Mouse (Mus musculus): ENCODE measurements around the gene Fem1b.

The Fem1b gene

DNA sequence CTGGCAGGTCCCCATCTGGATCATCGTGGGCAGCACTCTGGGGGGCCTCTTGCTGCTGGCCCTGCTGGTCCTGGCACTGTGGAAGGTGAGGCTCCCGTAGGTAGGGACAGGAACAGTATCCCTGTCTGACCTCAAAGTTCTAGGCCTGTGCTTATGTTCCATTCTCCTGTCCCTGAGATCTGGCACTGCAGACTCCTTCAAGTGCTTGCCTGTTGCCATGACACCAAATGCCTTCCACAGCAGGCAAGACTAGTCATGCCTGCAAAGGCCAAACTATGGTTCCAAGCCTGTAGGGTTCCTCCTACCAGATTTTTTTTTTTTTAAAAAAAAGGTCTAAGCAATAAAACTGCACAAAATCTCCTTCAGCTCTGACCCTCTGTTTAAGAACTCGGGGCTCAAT is 29.8 kb downstream of the Fem1b start:
- WGBS = 47% methylated on average over 3 of the region's 3 CpGs

DNA sequence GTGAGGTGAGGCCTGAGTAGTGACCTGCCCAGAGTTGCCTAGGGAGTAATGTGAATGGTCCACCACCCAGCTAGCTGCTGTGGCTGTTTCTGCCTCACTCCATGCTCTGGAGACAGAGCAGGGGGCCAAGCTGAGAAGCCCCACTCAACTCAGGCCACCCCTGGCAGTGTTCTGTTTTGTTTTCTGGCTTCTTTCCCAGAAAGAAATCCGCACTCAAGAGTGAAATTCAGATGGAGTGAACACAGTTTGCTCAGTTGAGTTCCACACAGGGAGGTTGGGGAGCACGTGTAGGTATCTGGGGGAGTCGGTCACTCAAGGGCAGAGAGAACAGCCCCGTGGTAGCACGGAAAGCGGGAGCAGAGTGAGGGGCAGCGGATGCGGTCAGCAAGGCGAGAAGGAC is 33.0 kb downstream of the Fem1b start:
- WGBS = 55% methylated on average over 9 of the region's 9 CpGs

- WGBS = 4% methylated on average over 5 of the region's 5 CpGs
These were observed 34.3 kb downstream of the Fem1b start for GRCm38 (mm10) chr9:62777461-62777860.

DNA sequence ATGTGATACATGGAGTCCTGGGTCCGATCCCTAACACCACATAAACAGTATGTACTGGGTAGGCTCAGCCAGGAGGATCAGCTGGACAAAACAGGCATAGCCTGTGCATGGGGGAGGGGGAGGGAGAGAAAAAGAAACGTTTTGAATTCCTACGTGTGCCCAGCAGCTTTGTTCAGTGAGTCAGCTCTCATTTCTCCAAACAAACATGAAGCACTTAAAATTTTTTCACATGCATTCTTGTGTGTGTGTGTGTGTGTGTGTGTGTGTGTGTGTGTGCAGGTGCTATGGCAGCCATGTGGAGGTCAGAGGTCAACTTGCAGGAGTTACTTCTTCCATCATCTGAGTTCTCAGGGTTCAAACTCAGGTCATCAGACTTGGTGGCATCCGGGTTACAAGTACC is 36.3 kb downstream of the Fem1b start:
- WGBS = 62% methylated on average over 4 of the region's 4 CpGs

DNA sequence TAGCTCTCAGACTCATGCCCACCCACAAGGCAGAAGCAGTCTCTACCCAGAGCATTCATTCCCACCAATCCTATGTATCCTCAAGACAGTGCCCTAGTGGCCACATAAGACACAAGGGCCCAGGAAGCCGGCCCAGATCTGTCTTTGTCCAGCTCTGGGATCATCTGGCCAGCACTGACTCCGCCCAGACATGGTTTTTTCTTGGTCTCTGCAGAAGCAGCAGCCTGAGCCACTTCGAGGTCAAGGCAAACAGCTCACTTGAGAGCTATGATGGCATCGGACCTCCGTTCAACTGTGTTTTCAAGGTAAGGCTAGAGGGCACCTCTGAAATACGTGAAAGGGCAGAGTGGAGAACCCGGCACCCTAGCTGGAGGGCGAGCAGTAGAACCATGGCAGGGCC is 39.0 kb downstream of the Fem1b start:
- WGBS = 91% methylated on average over 8 of the region's 8 CpGs

DNA sequence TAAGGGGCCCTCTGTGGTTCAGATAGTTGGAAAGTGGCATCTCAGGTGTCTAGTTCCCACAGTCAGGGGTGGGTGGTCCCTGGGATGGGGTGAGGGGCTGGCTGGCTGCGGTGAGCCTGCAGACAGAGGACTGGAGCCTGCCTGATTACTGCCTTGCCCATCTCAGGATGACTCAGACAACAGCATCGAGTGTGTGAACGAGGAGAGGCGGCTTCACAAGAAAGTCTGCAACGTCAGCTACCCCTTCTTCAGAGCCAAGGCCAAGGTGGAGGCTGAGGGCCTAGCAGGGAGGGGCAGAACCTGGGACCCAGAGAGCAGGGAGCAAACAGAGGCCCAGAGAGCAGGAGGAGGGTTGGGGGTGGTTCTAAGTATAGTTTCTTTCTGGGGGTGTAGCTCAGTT is 43.4 kb downstream of the Fem1b start:
- 57% methylated on average over 5 of the region's 5 CpGs for WGBS

GRCm38 (mm10) chr9:62767464-62767863 is 44.3 kb downstream of the Fem1b start:
- 83% methylated on average over 17 of the region's 17 CpGs for WGBS

GRCm38 (mm10) chr9:62765346-62765745 is 46.4 kb downstream of the Fem1b start:
- 46% methylated on average over 4 of the region's 4 CpGs for WGBS

GRCm38 (mm10) chr9:62763478-62763877 is 48.3 kb downstream of the Fem1b start:
- WGBS = 21% methylated on average over 13 of the region's 13 CpGs

- 72% methylated on average over 3 of the region's 3 CpGs for WGBS
These were observed 52.1 kb downstream of the Fem1b start for GRCm38 (mm10) chr9:62759601-62760000.

- WGBS = 38% methylated on average over 4 of the region's 4 CpGs
These were observed 53.4 kb downstream of the Fem1b start for GRCm38 (mm10) chr9:62758288-62758687.

- 92% methylated on average over 11 of the region's 11 CpGs for WGBS
These were observed 61.4 kb downstream of the Fem1b start for GRCm38 (mm10) chr9:62750381-62750780.

DNA sequence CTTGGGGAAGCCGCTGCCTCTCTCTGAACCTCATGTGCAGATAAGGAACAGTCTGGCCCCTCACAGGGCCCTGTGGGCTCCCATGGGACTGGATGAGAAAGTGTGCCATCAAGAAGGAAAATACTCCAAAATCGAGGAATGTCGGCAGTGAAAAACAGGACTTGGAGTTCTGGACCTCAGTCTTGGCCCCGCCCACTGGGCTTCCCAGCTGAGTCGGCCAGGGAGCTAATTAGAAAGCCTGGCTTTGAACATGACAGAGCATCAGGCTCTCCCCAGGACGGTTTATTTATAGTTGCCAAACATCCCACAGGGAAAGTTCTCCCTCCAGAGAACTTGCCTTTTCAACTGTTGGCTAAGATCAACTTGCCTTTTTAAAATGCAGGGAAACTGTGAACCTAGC is 62.1 kb downstream of the Fem1b start:
- WGBS = 58% methylated on average over 6 of the region's 6 CpGs

- 65% methylated on average over 6 of the region's 6 CpGs for WGBS
These were observed 65.1 kb downstream of the Fem1b start for GRCm38 (mm10) chr9:62746646-62747045.

DNA sequence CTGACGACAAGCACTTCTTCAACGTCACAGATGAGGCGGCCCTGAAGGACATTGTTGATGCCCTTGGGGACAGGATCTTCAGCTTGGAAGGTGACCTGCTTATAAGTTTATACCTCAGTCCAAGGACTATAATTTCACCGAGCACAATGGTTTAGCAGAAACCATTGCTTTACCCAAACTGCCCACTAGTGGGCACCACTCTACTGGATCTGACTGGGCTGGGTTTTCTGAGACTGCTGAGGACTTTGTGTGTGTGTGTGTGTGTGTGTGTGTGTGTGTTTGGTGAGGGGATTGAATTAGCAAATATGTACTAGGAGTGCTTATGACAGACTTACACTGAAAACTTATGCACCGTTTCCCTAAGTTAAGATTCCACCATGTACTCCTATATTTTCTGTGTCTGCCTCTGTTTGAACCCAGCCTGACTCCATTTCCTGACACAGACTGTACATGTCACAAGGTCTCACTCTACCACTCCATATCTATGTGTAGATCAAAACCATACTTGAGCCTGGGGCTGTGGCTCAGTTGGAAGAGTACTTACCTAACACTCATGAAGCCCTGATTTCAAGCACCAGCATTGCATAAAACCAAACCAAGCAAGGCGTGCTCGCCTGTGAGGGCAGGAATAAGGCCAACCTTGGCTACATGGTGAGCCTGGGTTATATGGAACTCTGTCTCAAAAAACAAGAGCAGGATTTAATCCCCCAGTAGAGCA is 67.0 kb downstream of the Fem1b start:
- 55% methylated on average over 7 of the region's 7 CpGs for WGBS
